Mouse (Mus musculus) adrenal gland, adult 2 months (tissue): Measurements from ENCODE around the gene Olfr1504. TPM values are rescaled to one million over a fixed set of nuclear protein-coding genes. Genes with fewer than 3 reads are reported as not detected.
"Not testable (repeated sequence)": the region's sequence is repeated elsewhere in the genome, so short reads cannot be mapped to it uniquely, and the experiment has no call there.

ENCODE experiments used
- DNase-seq: peaks from one replicate; pipeline ENCODE4 v3.0.0; 2021
- long read RNA-seq: library from polyadenylated mRNA; stranded (forward); transcript quantifications from one replicate; pipeline ENCODE4 v2.0.0, GENCODE M21; 2021
- polyA plus RNA-seq: library from polyadenylated mRNA; depleted of rRNA; stranded (reverse); fragments of >200 nt; gene quantifications from 2 replicates; pipeline ENCODE4 v1.2.3, GENCODE M21; 2012; rRNA removed
- total RNA-seq, 2 experiments: library from RNA; stranded (reverse); gene quantifications; 2 replicates each; pipeline ENCODE4 v1.2.3; 2021

Gene Olfr1504
- not detected for total RNA-seq
- not detected in 2 replicates for polyA plus RNA-seq
- long read RNA-seq = 0 reads

- DNase-seq = no peak
Measured at GRCm38 (mm10) chr19:13897828-13898227, at the start of gene Olfr1504. Gene Olfr1504 (minus strand): TSS chr19:13897928.

- DNase-seq = no peak
Measured at GRCm38 (mm10) chr19:13913230-13913629, 15.5 kb upstream of the Olfr1504 start, which contains the start of gene Olfr1505. Gene Olfr1505 (plus strand): TSS chr19:13913530.

- DNase-seq = no peak
Measured at GRCm38 (mm10) chr19:13861495-13861894, 36.2 kb downstream of the Olfr1504 start, which contains the start of gene Olfr1502. Gene Olfr1502 (plus strand): TSS chr19:13861795.

GRCm38 (mm10) chr19:13850592-13850991, 47.1 kb downstream of the Olfr1504 start, which contains the start of gene Olfr1501:
Gene Olfr1501 (minus strand): TSS chr19:13850692.
- DNase-seq = not testable (repeated sequence)

Other genes with a start within 250 kb of the Olfr1504 start
- gene Olfr1490, start 246.8 kb downstream of the Olfr1504 start, total RNA-seq = not detected
- not detected in 2 replicates for gene Olfr1490, start 246.8 kb downstream of the Olfr1504 start, polyA plus RNA-seq
- not detected for gene Olfr1491, start 200.7 kb downstream of the Olfr1504 start, total RNA-seq
- not detected in 2 replicates for gene Olfr1491, start 200.7 kb downstream of the Olfr1504 start, polyA plus RNA-seq
- not detected for gene Olfr1493-ps1, start 174.7 kb downstream of the Olfr1504 start, total RNA-seq
- gene Olfr1493-ps1, start 174.7 kb downstream of the Olfr1504 start, polyA plus RNA-seq = not detected in 2 replicates
- not detected for gene Olfr1494, start 158.2 kb downstream of the Olfr1504 start, total RNA-seq
- not detected in 2 replicates for gene Olfr1494, start 158.2 kb downstream of the Olfr1504 start, polyA plus RNA-seq
- not detected for gene Olfr1495, start 133.3 kb downstream of the Olfr1504 start, total RNA-seq
- not detected in 2 replicates for gene Olfr1495, start 133.3 kb downstream of the Olfr1504 start, polyA plus RNA-seq
- gene Olfr1496, start 120.0 kb downstream of the Olfr1504 start, total RNA-seq = not detected
- not detected in 2 replicates for gene Olfr1496, start 120.0 kb downstream of the Olfr1504 start, polyA plus RNA-seq
- not detected for gene Olfr1497, start 99.7 kb downstream of the Olfr1504 start, total RNA-seq
- not detected in 2 replicates for gene Olfr1497, start 99.7 kb downstream of the Olfr1504 start, polyA plus RNA-seq
- not detected for gene Olfr1499, start 78.5 kb downstream of the Olfr1504 start, total RNA-seq
- gene Olfr1499, start 78.5 kb downstream of the Olfr1504 start, polyA plus RNA-seq = not detected in 2 replicates
- not detected for gene Olfr1500, start 67.4 kb downstream of the Olfr1504 start, total RNA-seq
- gene Olfr1500, start 67.4 kb downstream of the Olfr1504 start, polyA plus RNA-seq = not detected in 2 replicates
- gene Olfr1501, start 47.2 kb downstream of the Olfr1504 start, total RNA-seq = not detected
- not detected in 2 replicates for gene Olfr1501, start 47.2 kb downstream of the Olfr1504 start, polyA plus RNA-seq
- gene Olfr1502, start 36.1 kb downstream of the Olfr1504 start, total RNA-seq = not detected
- gene Olfr1502, start 36.1 kb downstream of the Olfr1504 start, polyA plus RNA-seq = not detected in 2 replicates
- not detected for gene Olfr1505, start 15.6 kb upstream of the Olfr1504 start, total RNA-seq
- gene Olfr1505, start 15.6 kb upstream of the Olfr1504 start, polyA plus RNA-seq = not detected in 2 replicates